Mouse (Mus musculus) right cerebral cortex, postnatal 25 days (tissue): ENCODE data around the gene Palld.

Experiments used
- DNase-seq: peaks from one replicate; pipeline ENCODE4 v3.0.0; 2022

The Palld gene

DNA sequence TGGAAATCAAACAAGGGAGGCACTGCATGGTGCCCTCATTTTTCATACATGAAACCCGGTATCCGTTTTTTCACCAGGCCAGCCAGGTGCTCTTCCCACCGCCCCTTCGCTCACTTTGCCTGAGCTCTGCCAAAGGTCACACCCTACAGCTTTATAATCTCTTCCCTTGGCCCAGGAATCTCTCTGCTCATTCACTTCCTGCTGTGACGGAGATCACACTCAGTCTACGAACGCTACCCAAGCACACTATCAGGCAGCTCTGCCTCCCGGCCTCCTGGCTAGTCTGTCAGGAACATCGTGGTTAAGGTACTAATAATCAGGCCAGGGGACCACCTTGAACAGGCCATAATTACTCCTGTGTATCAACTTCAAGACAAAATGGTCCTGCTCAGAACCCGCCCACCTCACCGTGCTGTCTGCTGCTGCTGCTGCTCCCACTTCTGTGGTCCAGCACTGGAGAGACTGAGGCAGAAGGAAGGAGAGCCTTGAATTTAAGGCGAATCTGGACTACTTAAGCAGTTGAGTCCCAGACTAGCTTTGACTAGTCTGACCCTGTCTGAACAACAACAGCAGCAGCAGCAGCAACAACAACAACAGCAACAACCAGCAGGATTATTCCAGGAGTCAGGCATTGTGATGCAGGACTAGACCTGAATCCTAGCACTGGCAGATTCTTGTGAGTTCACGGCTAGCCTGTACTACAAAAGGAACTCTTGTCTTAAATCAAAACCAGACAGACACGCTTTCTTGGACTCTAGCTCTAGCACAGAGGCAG, 187.0 kb downstream of the Palld start:
- DNase-seq, result no peak

DNA sequence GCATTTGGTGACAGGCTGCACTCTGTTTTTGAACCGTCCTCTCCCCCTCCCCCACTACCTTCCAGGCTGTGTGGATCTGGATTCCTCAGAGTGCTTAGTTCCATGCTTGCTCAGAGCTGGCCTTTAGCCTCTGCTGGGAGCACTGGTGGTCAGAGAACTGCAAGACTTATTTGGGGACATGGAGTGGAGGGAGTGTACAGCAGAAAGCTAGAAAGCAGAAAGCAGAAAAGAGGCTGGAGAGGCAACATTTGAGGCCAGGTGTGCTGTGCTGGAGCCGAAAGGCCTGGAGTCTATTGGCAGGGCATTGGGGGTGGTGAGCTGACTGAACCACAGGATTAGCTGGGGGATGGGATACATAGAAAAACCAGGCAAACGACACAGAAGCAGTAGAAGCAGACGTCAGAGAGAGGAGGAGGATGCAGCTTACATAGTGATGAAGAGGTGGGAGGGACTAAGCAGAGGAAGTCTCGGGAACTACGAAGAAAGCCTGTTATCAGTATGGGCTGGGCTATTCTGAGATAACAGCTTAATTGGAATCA, 188.1 kb downstream of the Palld start:
- DNase-seq, result no peak

GRCm38 (mm10) chr8:61713195-61713990, 189.1 kb downstream of the Palld start:
- DNase-seq, result no peak

DNA sequence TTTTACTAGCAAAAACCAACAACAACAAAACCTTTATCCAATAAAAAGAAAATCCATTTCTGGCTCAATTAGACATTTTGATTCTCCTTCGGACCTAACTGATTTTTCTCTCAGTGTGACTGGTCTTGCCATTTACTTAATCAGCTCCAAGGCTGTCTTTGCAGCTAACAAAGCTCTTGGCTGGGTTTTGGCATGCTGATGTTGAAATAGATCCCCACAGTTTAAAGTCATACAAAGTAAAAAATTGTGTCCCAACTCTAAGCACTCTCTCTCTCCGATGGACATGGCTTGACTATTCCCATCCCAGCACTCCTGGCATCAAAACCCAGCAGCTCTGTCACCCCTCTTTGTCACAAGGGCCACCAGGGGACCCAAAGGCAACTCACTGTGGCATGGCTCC, 190.1 kb downstream of the Palld start:
- no peak for DNase-seq

DNA sequence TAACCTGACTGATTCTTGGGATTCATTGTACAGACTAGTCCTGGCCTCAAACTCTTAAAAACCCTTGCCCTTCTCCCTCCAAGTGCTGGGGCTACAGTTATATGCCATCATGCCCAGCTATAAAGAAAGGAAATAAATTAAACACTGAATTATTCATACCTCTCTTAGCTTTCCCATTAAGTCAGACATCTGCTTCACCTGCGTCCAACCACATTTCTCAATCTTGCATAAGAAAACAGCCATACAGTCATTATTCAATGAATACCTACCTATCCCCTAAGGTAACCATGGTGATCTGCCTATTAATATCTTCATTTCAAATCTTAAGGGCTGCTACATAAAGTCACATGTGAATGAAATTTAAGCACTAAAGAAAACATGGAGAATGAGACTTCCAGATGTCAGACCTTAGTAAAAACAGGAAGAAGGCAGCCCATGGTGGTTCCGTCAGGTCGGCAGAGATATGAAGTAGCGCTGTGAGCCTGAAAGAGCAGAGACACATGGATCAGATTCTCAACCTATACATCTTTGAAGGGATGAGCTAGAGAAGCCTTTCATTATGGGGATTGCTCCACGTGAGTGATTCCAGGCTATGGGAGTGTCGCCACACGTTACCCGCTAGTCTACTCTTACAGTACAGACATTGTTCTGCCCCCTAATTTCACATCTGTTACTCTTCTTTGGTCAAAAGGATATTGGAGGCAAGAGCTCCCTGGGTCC, 193.7 kb downstream of the Palld start:
- no peak for DNase-seq

- DNase-seq, result no peak
Measured at GRCm38 (mm10) chr8:61705491-61705890, 197.0 kb downstream of the Palld start.

DNA sequence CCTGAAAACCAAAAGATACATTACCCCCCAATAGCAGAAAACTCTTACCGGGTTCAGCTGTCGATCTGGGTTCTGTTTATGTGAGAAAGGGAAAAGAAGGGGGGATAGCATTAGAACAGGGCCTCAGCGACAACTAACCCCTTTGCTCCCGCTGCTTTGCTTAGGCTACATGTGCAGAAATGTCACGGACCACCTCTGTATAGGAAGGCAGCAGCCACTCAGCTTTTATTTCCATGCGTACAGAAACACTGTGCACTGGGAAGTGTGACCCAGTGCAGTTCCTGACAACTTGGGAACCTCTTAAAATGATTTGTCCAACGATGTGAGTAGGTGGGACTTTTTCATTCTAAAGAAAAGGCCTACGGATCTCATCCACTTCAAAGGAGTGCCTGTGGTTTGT, 200.4 kb downstream of the Palld start:
- DNase-seq, result no peak

DNA sequence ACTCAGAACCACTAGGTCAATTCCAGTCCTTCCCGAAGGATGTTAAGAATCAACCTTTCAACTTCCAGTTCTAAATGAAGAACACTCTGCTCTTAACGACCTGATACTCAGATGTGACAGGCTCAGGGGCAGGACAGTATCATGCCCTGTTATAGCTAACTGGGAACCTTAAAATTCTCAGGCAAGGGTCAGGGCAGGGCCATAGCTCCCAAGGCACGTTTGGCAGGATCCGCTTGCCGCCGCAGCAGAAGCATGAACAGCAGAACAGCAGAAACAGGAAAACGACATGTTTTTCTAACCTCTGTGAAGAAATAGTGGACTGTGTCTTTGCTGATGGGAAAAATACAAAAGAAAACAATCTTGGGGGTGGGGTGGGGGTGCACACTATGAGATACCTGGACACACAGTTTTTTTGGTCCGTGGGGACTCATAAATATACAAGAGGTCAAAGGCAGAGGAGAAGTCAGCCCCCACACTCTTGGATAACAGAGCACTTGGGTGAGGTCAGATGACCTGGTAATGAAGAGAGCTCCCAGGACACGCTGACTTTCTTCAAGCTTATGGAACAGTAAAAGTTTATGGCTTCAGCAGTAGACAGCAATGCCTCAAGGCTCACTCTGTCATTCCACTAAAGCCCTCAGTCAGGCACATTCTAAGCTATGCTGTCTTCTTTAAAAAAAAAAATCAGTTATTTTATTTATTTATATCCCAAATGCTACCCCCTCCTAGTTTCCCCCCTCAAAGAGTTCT, 201.4 kb downstream of the Palld start:
- no peak for DNase-seq

GRCm38 (mm10) chr8:61700298-61700697, 202.2 kb downstream of the Palld start:
- no peak for DNase-seq

DNA sequence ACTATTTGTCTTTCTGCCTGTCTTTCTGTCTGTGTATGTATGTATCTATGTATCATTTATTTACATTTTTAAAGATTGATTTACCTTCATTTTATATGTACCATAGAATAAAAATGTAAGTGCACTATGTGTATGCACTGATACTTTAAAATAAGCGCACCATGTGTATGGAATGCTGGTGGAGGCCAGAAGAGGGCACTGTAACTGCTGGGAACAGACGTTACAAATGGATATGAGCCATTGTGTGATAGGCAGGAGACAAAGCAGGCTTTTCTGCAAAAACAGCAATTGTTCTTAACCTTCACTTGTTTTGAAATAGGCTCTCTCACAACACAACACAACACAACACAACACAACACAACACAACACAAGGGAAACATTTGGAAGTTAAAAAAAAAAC, 203.5 kb downstream of the Palld start:
- no peak for DNase-seq

DNA sequence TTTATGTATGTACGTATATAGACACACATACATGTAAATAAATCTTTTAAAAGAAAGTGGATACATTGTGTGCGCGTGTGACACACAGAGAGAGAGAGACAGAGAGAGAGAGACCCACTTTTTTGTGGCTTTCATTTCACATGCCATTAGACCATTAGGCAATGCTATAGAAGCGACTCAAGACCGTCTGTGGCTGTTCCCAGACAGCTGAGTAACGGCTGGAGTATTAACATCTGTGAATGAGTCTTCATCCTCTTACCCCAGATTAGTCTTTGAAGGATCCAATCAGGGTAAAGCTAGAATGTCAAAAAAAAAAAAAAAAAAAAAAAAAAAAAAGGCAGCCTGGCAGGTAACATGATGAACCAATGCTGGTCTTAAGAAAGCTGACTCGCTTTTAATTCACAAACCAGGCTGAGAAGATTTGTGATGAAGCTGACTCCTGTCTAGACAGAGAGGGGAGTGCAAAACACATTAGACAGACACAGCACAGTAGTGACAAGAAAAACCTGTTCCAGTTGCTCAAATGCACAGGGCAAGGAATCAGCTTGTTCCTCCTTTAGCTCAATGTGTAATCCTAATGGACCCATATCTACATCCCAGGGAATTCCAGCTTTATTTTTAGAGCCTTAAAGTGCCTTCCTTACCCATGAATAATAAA, 204.6 kb downstream of the Palld start:
- DNase-seq, result no peak

DNA sequence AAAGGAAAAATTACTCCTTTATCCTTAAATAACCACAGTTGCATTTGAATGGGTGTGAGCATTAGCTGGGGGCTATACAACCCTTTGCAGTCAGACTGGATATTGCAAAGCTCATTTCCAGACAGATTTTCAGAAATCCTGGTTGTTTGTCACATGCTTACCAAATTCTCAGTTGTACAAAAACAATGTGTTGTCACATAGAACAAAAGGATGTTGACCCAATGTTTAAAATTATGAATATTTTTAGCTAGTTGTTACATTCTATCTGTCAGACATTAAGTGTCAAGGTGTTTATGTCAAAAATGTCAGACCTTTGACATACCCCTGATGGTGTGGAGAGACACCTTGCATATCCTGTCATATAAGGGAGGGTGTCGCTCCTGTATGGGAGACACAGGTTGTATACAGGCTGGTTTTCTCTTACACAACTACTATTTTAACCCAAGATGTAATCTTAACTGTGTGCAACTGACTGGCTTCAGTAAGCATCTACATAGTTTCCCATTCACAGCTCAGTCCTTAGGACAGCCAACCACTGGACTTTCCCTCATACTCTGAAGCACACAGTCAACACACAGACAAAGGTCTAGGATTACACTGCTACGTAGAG, 205.5 kb downstream of the Palld start:
- DNase-seq, result no peak

GRCm38 (mm10) chr8:61695416-61695815, 207.1 kb downstream of the Palld start:
- DNase-seq, result no peak

GRCm38 (mm10) chr8:61692866-61693265, 209.6 kb downstream of the Palld start:
- DNase-seq, result no peak

DNA sequence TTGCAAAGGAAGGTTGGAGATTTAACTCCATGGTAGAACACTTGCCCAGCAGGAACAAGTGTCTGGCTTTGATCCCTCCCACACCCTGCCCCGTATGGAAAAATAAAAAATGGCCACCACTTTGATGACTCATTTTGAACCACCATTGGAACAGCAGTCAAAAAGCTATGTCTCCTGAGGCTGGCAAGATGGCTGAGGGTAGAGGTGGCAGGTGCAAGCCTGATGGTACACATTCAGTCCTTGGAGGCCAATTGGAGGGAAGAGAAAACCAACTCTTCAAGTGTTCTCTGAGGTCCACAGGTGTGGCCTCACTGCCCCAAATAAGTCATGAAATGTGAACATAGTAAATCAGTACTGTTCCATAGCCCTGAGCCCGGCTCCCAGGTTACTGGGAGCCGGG, 210.4 kb downstream of the Palld start:
- DNase-seq, result no peak

DNA sequence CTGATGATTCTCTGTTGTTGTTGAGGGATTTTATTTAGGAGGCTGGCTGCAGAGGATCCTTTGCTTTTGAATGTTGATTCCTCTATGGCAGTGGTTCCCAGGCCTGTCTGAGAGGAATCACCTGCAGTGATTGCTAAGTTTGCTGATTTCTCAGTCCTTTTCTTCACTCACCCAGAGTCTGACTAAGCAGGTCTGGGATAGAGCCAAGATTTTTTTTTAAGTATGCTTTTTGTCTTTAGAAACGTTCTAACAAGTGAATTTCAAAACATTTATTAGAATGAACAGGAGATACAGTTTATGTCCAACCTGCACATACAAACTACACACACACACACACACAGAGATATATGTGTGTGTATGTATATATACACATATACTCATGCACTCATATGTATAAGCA, 211.1 kb downstream of the Palld start:
- no peak for DNase-seq

DNA sequence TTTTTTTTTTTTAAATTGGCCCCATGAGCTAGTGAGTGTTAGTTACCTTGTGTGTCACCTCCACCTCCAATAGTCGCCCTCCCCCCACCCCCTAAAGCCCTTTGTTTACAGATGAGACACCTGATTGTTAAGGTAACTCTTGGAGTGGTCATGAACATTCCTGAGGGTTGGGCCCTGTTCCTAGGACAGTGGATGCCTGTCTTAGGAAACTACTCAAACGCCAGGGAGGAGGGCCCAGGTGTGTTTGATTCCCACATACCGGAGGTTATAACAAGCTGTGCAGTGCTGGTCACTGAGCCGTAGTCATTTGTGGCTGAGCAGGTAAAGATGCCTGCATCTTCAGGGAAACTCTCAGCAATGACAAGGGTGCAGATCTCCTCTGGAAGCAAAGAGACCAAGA, 215.4 kb downstream of the Palld start:
- no peak for DNase-seq

GRCm38 (mm10) chr8:61686340-61686739, 216.2 kb downstream of the Palld start:
- no peak for DNase-seq

GRCm38 (mm10) chr8:61685280-61685679, 217.2 kb downstream of the Palld start:
- no peak for DNase-seq

GRCm38 (mm10) chr8:61684280-61684939, 218.1 kb downstream of the Palld start:
- no peak for DNase-seq

GRCm38 (mm10) chr8:61682902-61683301, 219.6 kb downstream of the Palld start:
- DNase-seq, result no peak
